Mouse (Mus musculus) liver, embryonic 15.5 days (tissue): ENCODE measurements around the gene Fkbp5. TPM values are rescaled to one million over a fixed set of nuclear protein-coding genes. Genes with fewer than 3 reads are reported as not detected.

Experiments used
- ATAC-seq: fragments of 200-750 bp; cut with Nextera tagmentation; 2 replicates; pipeline ENCODE4 v1.8.0; 2017; ENCODE audit warnings: moderate number of reproducible peaks, mild to moderate bottlenecking, moderate library complexity; ENCODE audit not compliant: insufficient read depth
- H3K27ac ChIP-seq: fragments of 300-500 bp; sonication (generic); replicated peaks from 2 replicates; pipeline ENCODE4 v1.5.1; 2015; ENCODE audit warnings: mild to moderate bottlenecking, inconsistent platforms
- H3K27me3 ChIP-seq: fragments of 300-500 bp; sonication (generic); 2 replicates; pipeline ENCODE4 v1.6.1; 2015; ENCODE audit warnings: mild to moderate bottlenecking, inconsistent platforms
- H3K36me3 ChIP-seq: fragments of 300-500 bp; sonication (generic); replicated peaks from 2 replicates; pipeline ENCODE4 v1.6.1; 2015; ENCODE audit warnings: moderate library complexity, mild to moderate bottlenecking, inconsistent platforms
- H3K4me1 ChIP-seq: fragments of 300-500 bp; sonication (generic); replicated peaks from 2 replicates; pipeline ENCODE4 v1.6.1; 2015; ENCODE audit warnings: inconsistent platforms
- H3K4me2 ChIP-seq: fragments of 300-500 bp; sonication (generic); 2 replicates; pipeline ENCODE4 v1.6.1; 2015; ENCODE audit warnings: moderate library complexity, mild to moderate bottlenecking, inconsistent platforms
- H3K4me3 ChIP-seq: fragments of 300-500 bp; sonication (generic); replicated peaks from 2 replicates; pipeline ENCODE4 v1.5.1; 2015; ENCODE audit warnings: mild to moderate bottlenecking, inconsistent platforms
- H3K9ac ChIP-seq: fragments of 300-500 bp; sonication (generic); 2 replicates; pipeline ENCODE4 v1.6.1; 2015; ENCODE audit warnings: moderate library complexity, mild to moderate bottlenecking, inconsistent platforms
- H3K9me3 ChIP-seq: fragments of 300-500 bp; sonication (generic); replicated peaks from 2 replicates; pipeline ENCODE4 v1.6.1; 2016; ENCODE audit warnings: inconsistent platforms
- WGBS: fragments of 180-500 bp; shearing (Covaris S2); methylation state at CpG from one replicate; pipeline ENCODE4 v1.1.7; 2015; ENCODE audit warnings: mixed read lengths; ENCODE audit not compliant: insufficient replicate concordance; 5-methylcytosine and 5-hydroxymethylcytosine counted together
- polyA plus RNA-seq: library from polyadenylated mRNA; unstranded; fragments of >200 nt; fragmentation: Nextera tagmentation; extraction: Ambion mirVana; gene quantifications from 2 replicates; pipeline ENCODE4 v1.2.1, GENCODE M21; 2015

Fkbp5 gene
- polyA plus RNA-seq, 1 experiment from 2014 or later = 15.0 TPM

DNA sequence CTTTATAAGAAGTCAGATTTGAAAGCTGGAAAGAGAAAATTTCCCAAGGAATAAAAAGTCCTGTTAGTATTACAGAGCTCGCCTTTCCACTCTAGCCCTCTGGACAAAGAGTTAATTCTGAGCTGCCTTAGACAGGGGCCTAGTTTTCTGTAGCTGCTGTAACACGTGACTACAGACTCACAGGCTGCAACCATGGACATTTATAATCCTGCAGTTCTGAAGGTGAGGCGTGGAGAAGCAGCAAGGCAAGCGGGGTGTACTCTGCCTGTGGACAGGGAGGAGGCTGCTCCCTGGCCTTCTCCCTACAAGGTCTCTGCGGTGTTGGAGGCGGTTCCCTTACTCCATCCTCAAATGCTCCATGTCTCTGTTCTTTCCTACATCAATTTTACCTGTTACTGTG is 64.4 kb downstream of the Fkbp5 start:
- Histone ChIP-seq H3K27me3 (no peaks in the 10 kb centered on the region), H3K36me3 (no peaks in the 10 kb centered on the region), H3K9ac (no peak overlapping the region), H3K4me2 (no peak overlapping the region), H3K9me3 (no peaks in the 10 kb centered on the region), H3K4me3 (no peak overlapping the region), H3K27ac (no peak overlapping the region), H3K4me1 (peaks cover 7% of the 10 kb centered on the region)
- no peak for ATAC-seq
- WGBS = 69% methylated on average over 6 of the region's 6 CpGs

DNA sequence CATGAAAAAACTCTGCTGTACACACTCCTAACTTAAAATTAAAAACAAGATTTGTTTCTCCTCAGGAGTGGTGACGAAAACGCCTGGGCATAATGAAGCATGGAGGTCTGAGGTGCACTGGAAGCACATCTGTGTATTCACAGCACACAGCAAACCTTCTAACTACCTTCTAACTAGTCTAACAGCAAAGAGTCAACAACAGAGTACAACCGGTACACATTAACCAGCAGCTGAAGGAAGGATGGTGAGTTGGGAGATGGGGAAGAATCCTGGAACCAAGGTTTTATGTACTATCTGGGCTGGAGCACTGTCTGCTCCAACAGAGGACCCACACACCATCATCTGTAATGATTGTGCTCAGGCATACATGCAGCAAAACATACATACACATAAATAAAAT is 65.4 kb downstream of the Fkbp5 start:
- peak overlapping the region; percentile 35; the same call in 1 of the 2 replicates for H3K27ac ChIP-seq
- no peak overlapping the region for H3K4me2 ChIP-seq
- 63% methylated on average over 3 of the region's 3 CpGs for WGBS
- H3K4me3 ChIP-seq = no peak overlapping the region
- no peaks in the 10 kb centered on the region for H3K36me3 ChIP-seq
- no peaks in the 10 kb centered on the region for H3K9me3 ChIP-seq
- no peak for ATAC-seq
- H3K4me1 ChIP-seq = peaks cover 17% of the 10 kb centered on the region
- H3K27me3 ChIP-seq = no peaks in the 10 kb centered on the region
- no peak overlapping the region for H3K9ac ChIP-seq

- H3K36me3 ChIP-seq = no peaks in the 10 kb centered on the region
- no peaks in the 10 kb centered on the region for H3K27me3 ChIP-seq
- no peak overlapping the region for H3K4me2 ChIP-seq
- no peaks in the 10 kb centered on the region for H3K9me3 ChIP-seq
- WGBS = 59% methylated on average over 5 of the region's 5 CpGs
- H3K27ac ChIP-seq = peak overlapping the region; percentile 35; the same call in 1 of the 2 replicates
- H3K9ac ChIP-seq = no peak overlapping the region
- ATAC-seq = no peak
- no peak overlapping the region for H3K4me3 ChIP-seq
- peaks cover 21% of the 10 kb centered on the region for H3K4me1 ChIP-seq
These were observed 65.8 kb downstream of the Fkbp5 start for GRCm38 (mm10) chr17:28451487-28451886.

DNA sequence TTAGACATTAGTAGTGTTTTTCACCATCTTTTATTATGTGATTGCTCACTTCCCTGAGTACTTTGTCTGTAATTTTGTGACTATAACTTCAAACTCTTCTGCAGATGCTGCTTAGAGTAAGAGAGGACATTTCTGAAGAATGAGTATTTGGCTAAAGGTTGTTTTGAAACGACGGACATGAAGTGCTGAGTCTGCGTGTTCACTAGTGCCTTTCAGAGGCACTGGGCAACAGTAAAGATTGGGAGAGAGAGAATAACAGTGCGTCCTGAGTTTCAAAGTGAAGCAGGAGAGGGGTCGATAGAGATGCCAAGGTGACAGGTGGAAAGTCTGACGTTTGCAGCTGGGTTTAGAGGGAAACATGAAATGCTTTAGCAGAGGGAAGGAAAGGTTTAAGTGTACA is 69.1 kb downstream of the Fkbp5 start:
- H3K4me2 ChIP-seq = no peak overlapping the region
- no peaks in the 10 kb centered on the region for H3K9me3 ChIP-seq
- 63% methylated on average over 6 of the region's 6 CpGs for WGBS
- no peaks in the 10 kb centered on the region for H3K27me3 ChIP-seq
- H3K9ac ChIP-seq = no peak overlapping the region
- no peak for ATAC-seq
- peaks cover 27% of the 10 kb centered on the region for H3K4me1 ChIP-seq
- no peaks in the 10 kb centered on the region for H3K36me3 ChIP-seq
- H3K27ac ChIP-seq = no peak overlapping the region
- no peak overlapping the region for H3K4me3 ChIP-seq

DNA sequence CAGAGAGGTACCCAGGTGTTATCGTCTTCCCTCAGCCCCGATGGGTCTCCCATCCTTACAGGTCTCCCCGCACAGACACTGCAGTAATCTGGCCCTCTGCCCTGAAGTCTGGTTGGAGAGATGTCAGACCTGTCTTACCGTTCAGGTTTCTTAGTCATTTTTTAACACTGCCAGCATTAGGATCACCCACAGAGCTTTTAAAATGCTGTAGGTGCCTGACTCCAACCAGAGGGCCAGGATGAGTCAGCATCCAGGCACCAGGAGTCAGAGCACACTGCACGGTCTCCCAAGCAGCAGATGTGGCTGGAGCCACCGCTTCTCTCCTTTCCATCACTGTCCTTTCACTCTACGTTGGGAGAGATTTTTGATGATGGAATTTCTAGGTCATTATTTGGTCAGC is 69.5 kb downstream of the Fkbp5 start:
- no peak overlapping the region for H3K4me2 ChIP-seq
- H3K27me3 ChIP-seq = no peaks in the 10 kb centered on the region
- no peak overlapping the region for H3K4me3 ChIP-seq
- H3K36me3 ChIP-seq = no peaks in the 10 kb centered on the region
- WGBS = 58% methylated on average over 7 of the region's 7 CpGs
- H3K27ac ChIP-seq = 0 out of 2 replicates have a peak overlapping the region, but pooled peaks have one; percentile 29
- H3K4me1 ChIP-seq = peaks cover 27% of the 10 kb centered on the region
- H3K9me3 ChIP-seq = no peaks in the 10 kb centered on the region
- ATAC-seq = no peak
- no peak overlapping the region for H3K9ac ChIP-seq

DNA sequence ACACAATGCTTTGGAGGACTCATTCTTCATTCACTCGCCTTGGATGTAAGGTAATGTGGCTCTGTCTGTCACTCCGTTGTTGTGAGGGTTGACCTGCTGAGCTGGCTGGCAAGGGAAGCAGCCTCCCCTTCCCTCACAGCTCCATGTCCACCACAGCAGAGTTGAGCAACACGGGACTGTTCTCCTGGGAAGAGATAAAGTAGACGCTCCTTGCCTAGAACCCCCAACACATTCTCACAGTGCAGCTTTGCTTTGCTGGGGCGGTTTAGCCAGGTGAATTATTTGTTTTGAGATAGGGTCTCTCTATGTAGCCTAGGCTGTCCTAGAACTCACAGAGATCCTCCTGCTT is 70.5 kb downstream of the Fkbp5 start:
- no peaks in the 10 kb centered on the region for H3K36me3 ChIP-seq
- H3K9me3 ChIP-seq = no peaks in the 10 kb centered on the region
- no peaks in the 10 kb centered on the region for H3K27me3 ChIP-seq
- peak overlapping the region; percentile 41 for H3K4me2 ChIP-seq
- H3K9ac ChIP-seq = no peak overlapping the region
- peak overlapping the region; percentile 56 for H3K27ac ChIP-seq
- no peak for ATAC-seq
- H3K4me3 ChIP-seq = no peak overlapping the region
- peaks cover 32% of the 10 kb centered on the region for H3K4me1 ChIP-seq
- 50% methylated on average over 5 of the region's 5 CpGs for WGBS

- peak; percentile 61 for ATAC-seq
- Histone ChIP-seq H3K4me3 (no peak overlapping the region), H3K4me2 (peak overlapping the region; percentile 41), H3K27ac (peak overlapping the region; percentile 68), H3K4me1 (peaks cover 34% of the 10 kb centered on the region), H3K36me3 (no peaks in the 10 kb centered on the region), H3K9ac (no peak overlapping the region), H3K27me3 (no peaks in the 10 kb centered on the region), H3K9me3 (no peaks in the 10 kb centered on the region)
- WGBS = 70% methylated on average over 12 of the region's 12 CpGs
These were observed 71.2 kb downstream of the Fkbp5 start for GRCm38 (mm10) chr17:28445886-28446819.

DNA sequence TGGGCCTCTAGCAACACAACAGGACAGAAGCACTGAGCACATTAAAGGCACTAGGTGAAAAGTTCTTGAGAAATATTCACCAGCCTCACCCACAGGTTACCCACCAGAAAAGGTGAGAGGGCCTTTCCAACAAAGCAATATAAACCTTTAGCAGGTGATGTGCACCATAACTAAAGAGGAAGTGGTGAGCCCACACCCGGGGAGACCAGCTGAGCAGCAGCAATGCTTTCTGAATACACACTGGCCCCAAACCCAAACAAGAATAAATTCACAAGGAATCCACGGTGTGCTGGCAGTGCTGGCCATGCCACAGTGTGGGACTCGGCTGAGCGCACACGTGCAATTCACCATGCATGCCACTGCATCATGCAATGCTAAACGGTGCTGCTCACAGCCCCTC is 74.7 kb downstream of the Fkbp5 start:
- ATAC-seq = no peak
- H3K9me3 ChIP-seq = no peaks in the 10 kb centered on the region
- WGBS = 49% methylated on average over 6 of the region's 6 CpGs
- peaks cover 6% of the 10 kb centered on the region for H3K36me3 ChIP-seq
- H3K4me2 ChIP-seq = no peak overlapping the region
- peak overlapping the region; percentile 45; the same call in 1 of the 2 replicates for H3K27ac ChIP-seq
- no peak overlapping the region for H3K9ac ChIP-seq
- peaks cover 40% of the 10 kb centered on the region for H3K4me1 ChIP-seq
- H3K27me3 ChIP-seq = no peaks in the 10 kb centered on the region
- no peak overlapping the region for H3K4me3 ChIP-seq

GRCm38 (mm10) chr17:28438342-28439115 is 78.8 kb downstream of the Fkbp5 start:
- Histone ChIP-seq H3K4me3 (no peak overlapping the region), H3K27ac (peak overlapping the region; percentile 56), H3K4me2 (peak overlapping the region; percentile 12), H3K4me1 (peaks cover 46% of the 10 kb centered on the region), H3K9ac (no peak overlapping the region), H3K27me3 (no peaks in the 10 kb centered on the region), H3K9me3 (no peaks in the 10 kb centered on the region), H3K36me3 (peaks cover 17% of the 10 kb centered on the region)
- peak; percentile 83 for ATAC-seq
- 50% methylated on average over 6 of the region's 6 CpGs for WGBS

- no peaks in the 10 kb centered on the region for H3K9me3 ChIP-seq
- peak overlapping the region; percentile 12 for H3K4me2 ChIP-seq
- no peak overlapping the region for H3K9ac ChIP-seq
- peak overlapping the region; percentile 56 for H3K27ac ChIP-seq
- H3K4me1 ChIP-seq = peaks cover 47% of the 10 kb centered on the region
- H3K36me3 ChIP-seq = peaks cover 18% of the 10 kb centered on the region
- ATAC-seq = peak; percentile 58
- no peaks in the 10 kb centered on the region for H3K27me3 ChIP-seq
- no peak overlapping the region for H3K4me3 ChIP-seq
- 51% methylated on average over 2 of the region's 2 CpGs for WGBS
These were observed 79.4 kb downstream of the Fkbp5 start for GRCm38 (mm10) chr17:28437938-28438337.

GRCm38 (mm10) chr17:28434921-28435485 is 82.3 kb downstream of the Fkbp5 start:
- peaks cover 42% of the 10 kb centered on the region for H3K4me1 ChIP-seq
- H3K4me2 ChIP-seq = 0 out of 2 replicates have a peak overlapping the region, but pooled peaks have one; percentile 5
- WGBS = 56% methylated on average over 5 of the region's 5 CpGs
- H3K27ac ChIP-seq = no peak overlapping the region
- no peak for ATAC-seq
- H3K36me3 ChIP-seq = peaks cover 18% of the 10 kb centered on the region
- H3K4me3 ChIP-seq = no peak overlapping the region
- no peak overlapping the region for H3K9ac ChIP-seq
- no peaks in the 10 kb centered on the region for H3K9me3 ChIP-seq
- no peaks in the 10 kb centered on the region for H3K27me3 ChIP-seq
